ENCODE assay signal across 1 mouse cellular context in genomic region chr4:40953521-40953920, GRCm38 (mm10).
TF ChIP-seq lines count a peak whose summit lies in the region.

No protein-coding gene starts in this region.

TF ChIP-seq in ES-E14, 5 proteins besides CTCF, POLR2A, EP300 and RAD21 (continued from another document):
- TF ChIP-seq CHD2 (IDR thresholded peaks at IDR 0.05; ENCODE audit: low read depth, low read length) (no peak), ZNF384 (IDR thresholded peaks at IDR 0.05; ENCODE audit: low read depth, low read length) (no peak)
